Mouse (Mus musculus) liver, embryonic 11.5 days (tissue): ENCODE measurements around the gene Efcab14. TPM values are rescaled to one million over a fixed set of nuclear protein-coding genes. Genes with fewer than 3 reads are reported as not detected.

ENCODE experiments used
- ATAC-seq: fragments of 200-750 bp; cut with Nextera tagmentation; replicated peaks from 2 replicates; pipeline ENCODE4 v1.8.0; 2017; ENCODE audit warnings: moderate number of reproducible peaks, mild to moderate bottlenecking, moderate TSS enrichment, moderate library complexity; ENCODE audit not compliant: low FRiP score
- DNase-seq: peaks from one replicate; pipeline ENCODE4 v3.0.0-alpha.2; 2017; ENCODE audit warnings: low spot score
- H3K27ac ChIP-seq: fragments of 300-500 bp; sonication (generic); 2 replicates; pipeline ENCODE4 v1.5.1; 2014; ENCODE audit warnings: mild to moderate bottlenecking, low read depth, low read length, control low read depth
- H3K27me3 ChIP-seq: fragments of 300-500 bp; sonication (generic); replicated peaks from 2 replicates; pipeline ENCODE4 v1.6.1; 2014; ENCODE audit warnings: low read length, mixed read lengths; ENCODE audit not compliant: control insufficient read depth, insufficient read depth
- H3K36me3 ChIP-seq: fragments of 300-500 bp; sonication (generic); 2 replicates; pipeline ENCODE4 v1.6.1; 2014; ENCODE audit warnings: mild to moderate bottlenecking, low read length, moderate library complexity, mixed read lengths; ENCODE audit not compliant: control insufficient read depth, insufficient read depth
- H3K4me1 ChIP-seq: fragments of 300-500 bp; sonication (generic); replicated peaks from 2 replicates; pipeline ENCODE4 v1.6.1; 2014; ENCODE audit warnings: low read length, mixed read lengths; ENCODE audit not compliant: control insufficient read depth, insufficient read depth
- H3K4me2 ChIP-seq: fragments of 300-500 bp; sonication (generic); 2 replicates; pipeline ENCODE4 v1.6.1; 2014; ENCODE audit warnings: mild to moderate bottlenecking, control low read depth, moderate library complexity
- H3K4me3 ChIP-seq: fragments of 300-500 bp; sonication (generic); 2 replicates; pipeline ENCODE4 v1.5.1; 2014; ENCODE audit warnings: low read depth, low read length, control low read depth
- H3K9ac ChIP-seq: fragments of 300-500 bp; sonication (generic); 2 replicates; pipeline ENCODE4 v1.6.1; 2014; ENCODE audit warnings: low read depth, low read length, control low read depth
- H3K9me3 ChIP-seq: fragments of 300-500 bp; sonication (generic); 2 replicates; pipeline ENCODE4 v1.6.1; 2016; ENCODE audit warnings: low read length, inconsistent platforms, mixed read lengths; ENCODE audit not compliant: control insufficient read depth
- WGBS: fragments of 180-500 bp; shearing (Covaris S2); extraction: QIAGEN DNeasy Blood & Tissue Kit; methylation state at CpG from one replicate; pipeline ENCODE4 v1.1.7; 2014; 5-methylcytosine and 5-hydroxymethylcytosine counted together
- polyA plus RNA-seq: library from polyadenylated mRNA; unstranded; fragments of >200 nt; fragmentation: Nextera tagmentation; extraction: Ambion mirVana; gene quantifications from 2 replicates; pipeline ENCODE4 v1.2.1, GENCODE M21; 2014

Efcab14 gene
- polyA plus RNA-seq, 1 experiment from 2014 or later, result 38.7 TPM

- Histone ChIP-seq H3K27ac (no peak overlapping the region), H3K4me3 (no peak overlapping the region), H3K36me3 (peaks cover 15% of the 10 kb centered on the region; the same call in 1 of the 2 replicates), H3K27me3 (no peaks in the 10 kb centered on the region), H3K4me1 (no peaks in the 10 kb centered on the region), H3K9me3 (no peaks in the 10 kb centered on the region), H3K4me2 (no peak overlapping the region), H3K9ac (no peak overlapping the region)
- no peak for ATAC-seq
- 92% methylated on average over 3 of the region's 3 CpGs for WGBS
- no peak for DNase-seq
Observed at GRCm38 (mm10) chr4:115761206-115761605, 23.7 kb downstream of the Efcab14 start.

- Histone ChIP-seq H3K4me2 (no peak overlapping the region), H3K4me3 (no peak overlapping the region), H3K36me3 (peaks cover 12% of the 10 kb centered on the region; the same call in 1 of the 2 replicates), H3K4me1 (no peaks in the 10 kb centered on the region), H3K27ac (no peak overlapping the region), H3K9ac (no peak overlapping the region), H3K9me3 (no peaks in the 10 kb centered on the region), H3K27me3 (no peaks in the 10 kb centered on the region)
- DNase-seq (no peak), ATAC-seq (no peak)
- 93% methylated on average over 11 of the region's 11 CpGs for WGBS
Observed at GRCm38 (mm10) chr4:115764581-115764980, 27.0 kb downstream of the Efcab14 start.

- ATAC-seq (no peak), DNase-seq (no peak)
- Histone ChIP-seq H3K27me3 (no peaks in the 10 kb centered on the region), H3K9me3 (no peaks in the 10 kb centered on the region), H3K4me2 (no peak overlapping the region), H3K4me1 (no peaks in the 10 kb centered on the region), H3K36me3 (peaks cover 8% of the 10 kb centered on the region), H3K9ac (no peak overlapping the region), H3K4me3 (no peak overlapping the region), H3K27ac (no peak overlapping the region)
- WGBS, result 83% methylated on average over 11 of the region's 11 CpGs
Observed at GRCm38 (mm10) chr4:115767647-115768467, 30.3 kb downstream of the Efcab14 start.

GRCm38 (mm10) chr4:115775056-115775455 is 37.5 kb downstream of the Efcab14 start:
- Histone ChIP-seq H3K4me2 (no peak overlapping the region), H3K9me3 (no peaks in the 10 kb centered on the region), H3K4me3 (no peak overlapping the region), H3K9ac (no peak overlapping the region), H3K27me3 (no peaks in the 10 kb centered on the region), H3K4me1 (no peaks in the 10 kb centered on the region), H3K27ac (no peak overlapping the region), H3K36me3 (peaks cover 9% of the 10 kb centered on the region)
- WGBS, result 80% methylated on average over 6 of the region's 6 CpGs
- ATAC-seq (no peak), DNase-seq (no peak)

- DNase-seq (no peak), ATAC-seq (no peak)
- no peak overlapping the region for H3K27ac ChIP-seq
- H3K4me2 ChIP-seq, result no peak overlapping the region
- peaks cover 7% of the 10 kb centered on the region; the same call in 1 of the 2 replicates for H3K36me3 ChIP-seq
- no peaks in the 10 kb centered on the region for H3K4me1 ChIP-seq
- H3K9me3 ChIP-seq, result no peaks in the 10 kb centered on the region
- H3K27me3 ChIP-seq, result no peaks in the 10 kb centered on the region
- 79% methylated on average over 2 of the region's 2 CpGs for WGBS
- no peak overlapping the region for H3K4me3 ChIP-seq
- no peak overlapping the region for H3K9ac ChIP-seq
Observed at GRCm38 (mm10) chr4:115777627-115778026, 40.1 kb downstream of the Efcab14 start.

- no peak overlapping the region for H3K4me2 ChIP-seq
- no peak for ATAC-seq
- WGBS, result 64% methylated on average over 6 of the region's 6 CpGs
- no peak overlapping the region for H3K4me3 ChIP-seq
- no peaks in the 10 kb centered on the region for H3K27me3 ChIP-seq
- no peak overlapping the region for H3K9ac ChIP-seq
- H3K27ac ChIP-seq, result no peak overlapping the region
- DNase-seq, result no peak
- no peaks in the 10 kb centered on the region for H3K36me3 ChIP-seq
- H3K4me1 ChIP-seq, result 0 out of 2 replicates have a peak, but pooled peaks cover 6% of the 10 kb centered on the region
- no peaks in the 10 kb centered on the region for H3K9me3 ChIP-seq
Observed at GRCm38 (mm10) chr4:115780269-115780668, 42.7 kb downstream of the Efcab14 start.

GRCm38 (mm10) chr4:115780918-115781317 is 43.4 kb downstream of the Efcab14 start, which contains the start of gene Tex38:
Gene Tex38 (minus strand): TSS chr4:115781018.
- ATAC-seq, result no peak

GRCm38 (mm10) chr4:115782026-115782805 is 44.7 kb downstream of the Efcab14 start:
- H3K9me3 ChIP-seq, result no peaks in the 10 kb centered on the region
- no peaks in the 10 kb centered on the region for H3K36me3 ChIP-seq
- no peak for ATAC-seq
- H3K4me2 ChIP-seq, result no peak overlapping the region
- H3K27me3 ChIP-seq, result no peaks in the 10 kb centered on the region
- 80% methylated on average over 5 of the region's 5 CpGs for WGBS
- H3K9ac ChIP-seq, result no peak overlapping the region
- no peak overlapping the region for H3K27ac ChIP-seq
- DNase-seq, result no peak
- H3K4me1 ChIP-seq, result peaks cover 13% of the 10 kb centered on the region
- H3K4me3 ChIP-seq, result no peak overlapping the region

More at GRCm38 (mm10) chr4:115780918-115781317, 43.4 kb downstream of the Efcab14 start, which contains the start of gene Tex38:
- Histone ChIP-seq H3K4me3 (no peak within 1 kb of the TSS), H3K36me3 (no peaks in the 10 kb centered on the region), H3K9me3 (no peaks in the 10 kb centered on the region), H3K4me1 (peaks cover 11% of the 10 kb centered on the region), H3K27me3 (no peaks in the 10 kb centered on the region), H3K4me2 (no peak within 1 kb of the TSS), H3K9ac (no peak within 1 kb of the TSS), H3K27ac (no peak within 1 kb of the TSS)
- WGBS, result 75% methylated on average over 3 of the region's 3 CpGs
- no peak for DNase-seq
